ENCODE assay signal across 8 mouse cellular contexts in the genomic region with DNA sequence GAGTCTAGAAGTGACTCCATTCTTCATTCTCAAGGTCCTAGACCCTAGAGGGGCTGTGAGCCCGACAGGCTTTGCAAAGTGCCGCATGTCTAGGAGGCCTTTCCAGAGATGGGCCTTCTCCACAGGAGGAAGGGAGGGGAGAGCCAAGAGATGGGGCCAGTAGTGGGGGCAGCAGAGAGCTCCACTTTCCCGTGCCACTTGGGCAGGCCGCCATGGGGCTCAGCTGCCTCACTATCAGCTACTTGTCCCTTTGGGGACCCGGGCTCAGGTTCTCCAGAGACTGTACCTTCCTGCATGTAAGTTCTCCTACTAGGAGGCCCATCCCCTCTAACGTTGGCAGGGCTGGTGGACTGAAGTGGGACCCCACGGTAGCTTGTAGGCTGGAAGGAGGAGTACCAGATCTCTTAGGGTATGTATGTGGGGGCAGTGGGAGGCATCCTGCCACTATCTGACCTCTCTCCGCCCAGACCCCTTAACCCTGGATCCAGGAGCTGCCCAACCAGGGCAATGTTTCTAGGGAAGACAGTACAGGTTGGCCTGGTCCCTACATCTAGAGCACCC. TPM values are rescaled to one million over a fixed set of nuclear protein-coding genes. Genes with fewer than 3 reads are reported as not detected.
DNase-seq lines count a peak whose midpoint lies in the region; ATAC-seq lines count a peak whose summit lies in the region.

No protein-coding gene starts in this region.

- DNase-seq in hindbrain, embryonic 10.5 days (ENCODE audit: low spot score) = no peak
- DNase-seq in cerebellum, postnatal 25 days = peak; percentile 24 to 53
- DNase-seq in midbrain, embryonic 10.5 days (ENCODE audit: low spot score) = no peak
- DNase-seq in Muller cell, postnatal 12 days (ENCODE audit: inconsistent ontology term) = no peak
- no peak for DNase-seq in layer of hippocampus, adult 9-10 months (ENCODE audit: low spot score)
- DNase-seq in urinary bladder, postnatal 10 days (ENCODE audit: low spot score) = no peak

- H3K9me3 ChIP-seq in hindbrain, embryonic 13.5 days = no peaks in the 10 kb centered on the region
- H3K9me3 ChIP-seq in hindbrain, embryonic 10.5 days = no peaks in the 10 kb centered on the region
- H3K9me3 ChIP-seq in forebrain, embryonic 16.5 days (ENCODE audit: control insufficient read depth, low read length) = no peaks in the 10 kb centered on the region
- no peaks in the 10 kb centered on the region for H3K9me3 ChIP-seq in midbrain, embryonic 10.5 days (replicated peaks)

- peaks cover 26% of the 10 kb centered on the region for H3K36me3 ChIP-seq in hindbrain, embryonic 13.5 days
- H3K36me3 ChIP-seq in hindbrain, embryonic 10.5 days = peaks cover 26% of the 10 kb centered on the region
- peaks cover 6% of the 10 kb centered on the region for H3K36me3 ChIP-seq in forebrain, embryonic 16.5 days (ENCODE audit: control insufficient read depth, insufficient read depth)
- peaks cover 21% of the 10 kb centered on the region for H3K36me3 ChIP-seq in midbrain, embryonic 10.5 days

- no peak overlapping the region for H3K27ac ChIP-seq in hindbrain, embryonic 13.5 days
- no peak overlapping the region for H3K27ac ChIP-seq in hindbrain, embryonic 10.5 days
- no peak overlapping the region for H3K27ac ChIP-seq in forebrain, embryonic 16.5 days (ENCODE audit: low read length)
- no peak overlapping the region for H3K27ac ChIP-seq in midbrain, embryonic 10.5 days (replicated peaks)

- H3K27me3 ChIP-seq in hindbrain, embryonic 13.5 days = peaks cover 20% of the 10 kb centered on the region
- H3K27me3 ChIP-seq in hindbrain, embryonic 10.5 days (ENCODE audit: insufficient read depth, poor library complexity, severe bottlenecking) = peaks cover 32% of the 10 kb centered on the region
- H3K27me3 ChIP-seq in forebrain, embryonic 16.5 days (replicated peaks; ENCODE audit: control insufficient read depth, insufficient read depth, low read length) = peaks cover 5% of the 10 kb centered on the region
- peaks cover 30% of the 10 kb centered on the region for H3K27me3 ChIP-seq in midbrain, embryonic 10.5 days (ENCODE audit: low read depth, poor library complexity, severe bottlenecking)

- peaks cover 50% of the 10 kb centered on the region for H3K4me1 ChIP-seq in hindbrain, embryonic 13.5 days (replicated peaks)
- H3K4me1 ChIP-seq in hindbrain, embryonic 10.5 days (replicated peaks) = peaks cover 47% of the 10 kb centered on the region
- peaks cover 36% of the 10 kb centered on the region for H3K4me1 ChIP-seq in forebrain, embryonic 16.5 days (replicated peaks; ENCODE audit: control insufficient read depth, insufficient read depth, low read length)
- peaks cover 51% of the 10 kb centered on the region for H3K4me1 ChIP-seq in midbrain, embryonic 10.5 days

- no peak for ATAC-seq in hindbrain, embryonic 13.5 days (ENCODE audit: low FRiP score)
- no peak for ATAC-seq in forebrain, embryonic 16.5 days

- peak overlapping the region; percentile 96 for H3K4me2 ChIP-seq in hindbrain, embryonic 13.5 days
- peak overlapping the region; percentile 14; the same call in 1 of the 2 replicates for H3K4me2 ChIP-seq in forebrain, embryonic 16.5 days (ENCODE audit: low read length)

- H3K9ac ChIP-seq in hindbrain, embryonic 13.5 days = peak overlapping the region; percentile 26
- 0 out of 2 replicates have a peak overlapping the region, but pooled peaks have one; percentile 2 for H3K9ac ChIP-seq in forebrain, embryonic 16.5 days (replicated peaks; ENCODE audit: low read depth, low read length)

- 0 out of 2 replicates have a peak overlapping the region, but pooled peaks have one; percentile 5 for H3K4me3 ChIP-seq in hindbrain, embryonic 13.5 days
- H3K4me3 ChIP-seq in hindbrain, embryonic 10.5 days = no peak overlapping the region
- H3K4me3 ChIP-seq in forebrain, embryonic 16.5 days (replicated peaks; ENCODE audit: low read length) = no peak overlapping the region
- 0 out of 2 replicates have a peak overlapping the region, but pooled peaks have one; percentile 4 for H3K4me3 ChIP-seq in midbrain, embryonic 10.5 days

- WGBS in hindbrain, embryonic 13.5 days = 76% methylated on average over 8 of the region's 8 CpGs
- WGBS in hindbrain, embryonic 10.5 days = 82% methylated on average over 8 of the region's 8 CpGs
- 70% methylated on average over 8 of the region's 8 CpGs for WGBS in forebrain, embryonic 16.5 days
- 85% methylated on average over 8 of the region's 8 CpGs for WGBS in midbrain, embryonic 10.5 days

RNA-seq across cellular contexts. Expression of gene Slc35c1, which starts 3.3 kb away (rescaled TPM):
- polyA plus RNA-seq in hindbrain, embryonic 13.5 days (2015; fragmentation: Nextera tagmentation; extraction: Ambion mirVana) = 10.5 and 12.0 TPM in 2 replicates
- polyA plus RNA-seq in hindbrain, embryonic 10.5 days (2016; fragmentation: Nextera tagmentation; extraction: Ambion mirVana) = 13.8 and 14.0 TPM in 2 replicates
- polyA plus RNA-seq in forebrain, embryonic 16.5 days (2015; fragmentation: Nextera tagmentation; extraction: Ambion mirVana) = 10.6 and 12.7 TPM in 2 replicates
- 12.8 and 15.1 TPM in 2 replicates for polyA plus RNA-seq in midbrain, embryonic 10.5 days (2016; fragmentation: Nextera tagmentation; extraction: Ambion mirVana)

RNA-seq across cellular contexts. Expression of gene Cry2, which starts 23.2 kb away (rescaled TPM):
- polyA plus RNA-seq in hindbrain, embryonic 13.5 days (2015; fragmentation: Nextera tagmentation; extraction: Ambion mirVana) = 36.8 and 38.5 TPM in 2 replicates
- 26.0 and 31.7 TPM in 2 replicates for polyA plus RNA-seq in hindbrain, embryonic 10.5 days (2016; fragmentation: Nextera tagmentation; extraction: Ambion mirVana)
- 40.1 and 46.8 TPM in 2 replicates for polyA plus RNA-seq in forebrain, embryonic 16.5 days (2015; fragmentation: Nextera tagmentation; extraction: Ambion mirVana)
- polyA plus RNA-seq in midbrain, embryonic 10.5 days (2016; fragmentation: Nextera tagmentation; extraction: Ambion mirVana) = 32.8 and 36.2 TPM in 2 replicates

RNA-seq across cellular contexts. Expression of gene Mapk8ip1, which starts 56.0 kb away (rescaled TPM):
- polyA plus RNA-seq in hindbrain, embryonic 13.5 days (2015; fragmentation: Nextera tagmentation; extraction: Ambion mirVana) = 111 and 112 TPM in 2 replicates
- polyA plus RNA-seq in hindbrain, embryonic 10.5 days (2016; fragmentation: Nextera tagmentation; extraction: Ambion mirVana) = 55.0 and 75.5 TPM in 2 replicates
- 101 TPM in 2 replicates for polyA plus RNA-seq in forebrain, embryonic 16.5 days (2015; fragmentation: Nextera tagmentation; extraction: Ambion mirVana)
- 58.3 and 70.5 TPM in 2 replicates for polyA plus RNA-seq in midbrain, embryonic 10.5 days (2016; fragmentation: Nextera tagmentation; extraction: Ambion mirVana)

Comparison
In these comparisons a context has a peak if more than half of its experiments do, and no peak if none do; other contexts are left out.
1. H3K4me3 ChIP-seq: peak in hindbrain, embryonic 13.5 days (single experiment) and midbrain, embryonic 10.5 days (single experiment); none in hindbrain, embryonic 10.5 days (single experiment) and forebrain, embryonic 16.5 days (single experiment).
2. DNase-seq: peak in cerebellum, postnatal 25 days (2 of 2); none in hindbrain, embryonic 10.5 days (single experiment), midbrain, embryonic 10.5 days (single experiment), Muller cell, postnatal 12 days (single experiment), layer of hippocampus, adult 9-10 months (single experiment) and urinary bladder, postnatal 10 days (single experiment).